Mouse (Mus musculus) megakaryocyte, embryonic 14.5 days (primary cell): ENCODE data around the gene Apeh. TPM values are rescaled to one million over a fixed set of nuclear protein-coding genes. Genes with fewer than 3 reads are reported as not detected.
A peak's percentile ranks its signal among the peaks of the same experiment; 100 is the strongest.

ENCODE experiments used
- H3K27me3 ChIP-seq: replicated peaks from 2 replicates; pipeline ENCODE3; 2012; ENCODE audit warnings: inconsistent platforms
- H3K36me3 ChIP-seq: replicated peaks from 2 replicates; pipeline ENCODE3; 2012; ENCODE audit warnings: low read length, inconsistent platforms, mixed read lengths
- H3K4me1 ChIP-seq: 2 replicates; pipeline ENCODE4 v1.6.1; 2012; ENCODE audit warnings: inconsistent platforms
- H3K4me3 ChIP-seq: replicated peaks from 2 replicates; pipeline ENCODE3; 2012; ENCODE audit warnings: moderate library complexity, mild to moderate bottlenecking, inconsistent platforms
- H3K9me3 ChIP-seq: 2 replicates; pipeline ENCODE4 v1.6.1; 2012; ENCODE audit warnings: inconsistent platforms
- FLI1 ChIP-seq: IDR thresholded peaks from 2 replicates; pipeline ENCODE4 v1.6.1; 2012; ENCODE audit warnings: low read length, inconsistent platforms, mixed read lengths
- GATA1 ChIP-seq: IDR thresholded peaks from 3 replicates; pipeline ENCODE4 v1.6.1; 2012; ENCODE audit warnings: mixed read lengths, low read length, inconsistent platforms, borderline replicate concordance
- polyA plus RNA-seq: library from polyadenylated mRNA; stranded (reverse); fragments of >175 nt; gene quantifications from 2 replicates; pipeline ENCODE4 v1.2.3, GENCODE M21; 2012; ENCODE audit warnings: low replicate concordance; ENCODE audit not compliant: insufficient read depth

Gene Apeh
- polyA plus RNA-seq, 1 experiment: 26.5 TPM

- Histone ChIP-seq H3K36me3 (no peaks in the 10 kb centered on the region), H3K4me3 (no peak overlapping the region), H3K27me3 (peaks cover 51% of the 10 kb centered on the region), H3K4me1 (peaks cover 21% of the 10 kb centered on the region), H3K9me3 (no peaks in the 10 kb centered on the region)
- no peak for TF ChIP-seq FLI1
- TF ChIP-seq GATA1: no peak
Observed at GRCm38 (mm10) chr9:108133478-108133877, 39.1 kb upstream of the Apeh start.

GRCm38 (mm10) chr9:108132373-108132772, 38.0 kb upstream of the Apeh start:
- Histone ChIP-seq H3K4me1 (peaks cover 21% of the 10 kb centered on the region), H3K27me3 (peaks cover 53% of the 10 kb centered on the region), H3K9me3 (no peaks in the 10 kb centered on the region), H3K36me3 (no peaks in the 10 kb centered on the region), H3K4me3 (no peak overlapping the region)
- no peak for TF ChIP-seq FLI1
- no peak for TF ChIP-seq GATA1

- TF ChIP-seq FLI1 (no peak), GATA1 (no peak)
- peaks cover 14% of the 10 kb centered on the region; the same call in 1 of the 2 replicates for H3K4me1 ChIP-seq
- peaks cover 50% of the 10 kb centered on the region for H3K27me3 ChIP-seq
- H3K36me3 ChIP-seq: no peaks in the 10 kb centered on the region
- H3K4me3 ChIP-seq: no peak overlapping the region
- no peaks in the 10 kb centered on the region for H3K9me3 ChIP-seq
Observed at GRCm38 (mm10) chr9:108131502-108131901, 37.1 kb upstream of the Apeh start.

GRCm38 (mm10) chr9:108129042-108129948, 34.9 kb upstream of the Apeh start:
- Histone ChIP-seq H3K27me3 (peaks cover 67% of the 10 kb centered on the region), H3K4me3 (no peak overlapping the region), H3K9me3 (no peaks in the 10 kb centered on the region), H3K36me3 (no peaks in the 10 kb centered on the region), H3K4me1 (peaks cover 18% of the 10 kb centered on the region; the same call in 1 of the 2 replicates)
- no peak for TF ChIP-seq FLI1
- TF ChIP-seq GATA1: no peak

- no peaks in the 10 kb centered on the region for H3K9me3 ChIP-seq
- TF ChIP-seq FLI1: no peak
- TF ChIP-seq GATA1: no peak
- no peak overlapping the region for H3K4me3 ChIP-seq
- peaks cover 65% of the 10 kb centered on the region for H3K27me3 ChIP-seq
- no peaks in the 10 kb centered on the region for H3K36me3 ChIP-seq
- H3K4me1 ChIP-seq: peaks cover 27% of the 10 kb centered on the region
Observed at GRCm38 (mm10) chr9:108128248-108128647, 33.8 kb upstream of the Apeh start.

- Histone ChIP-seq H3K4me3 (no peak overlapping the region), H3K4me1 (peaks cover 28% of the 10 kb centered on the region), H3K27me3 (peaks cover 66% of the 10 kb centered on the region), H3K36me3 (no peaks in the 10 kb centered on the region), H3K9me3 (no peaks in the 10 kb centered on the region)
- no peak for TF ChIP-seq GATA1
- TF ChIP-seq FLI1: no peak
Observed at GRCm38 (mm10) chr9:108126436-108127180, 32.2 kb upstream of the Apeh start.

- H3K9me3 ChIP-seq: no peaks in the 10 kb centered on the region
- H3K27me3 ChIP-seq: peaks cover 70% of the 10 kb centered on the region
- TF ChIP-seq FLI1: no peak
- TF ChIP-seq GATA1: no peak
- H3K36me3 ChIP-seq: no peaks in the 10 kb centered on the region
- H3K4me1 ChIP-seq: peaks cover 37% of the 10 kb centered on the region
- H3K4me3 ChIP-seq: no peak overlapping the region
Observed at GRCm38 (mm10) chr9:108125731-108126130, 31.3 kb upstream of the Apeh start.

- Histone ChIP-seq H3K4me3 (no peak overlapping the region), H3K4me1 (peaks cover 50% of the 10 kb centered on the region), H3K27me3 (peaks cover 58% of the 10 kb centered on the region), H3K9me3 (no peaks in the 10 kb centered on the region), H3K36me3 (no peaks in the 10 kb centered on the region)
- TF ChIP-seq GATA1 (no peak), FLI1 (no peak)
Observed at GRCm38 (mm10) chr9:108123916-108124315, 29.5 kb upstream of the Apeh start.

- H3K4me3 ChIP-seq: no peak overlapping the region
- H3K9me3 ChIP-seq: no peaks in the 10 kb centered on the region
- peaks cover 49% of the 10 kb centered on the region for H3K27me3 ChIP-seq
- TF ChIP-seq FLI1: no peak
- no peak for TF ChIP-seq GATA1
- H3K36me3 ChIP-seq: no peaks in the 10 kb centered on the region
- peaks cover 46% of the 10 kb centered on the region for H3K4me1 ChIP-seq
Observed at GRCm38 (mm10) chr9:108121170-108121969, 27.0 kb upstream of the Apeh start.

- peak overlapping the region; percentile 50 for H3K4me3 ChIP-seq
- no peaks in the 10 kb centered on the region for H3K9me3 ChIP-seq
- TF ChIP-seq GATA1: no peak
- no peak for TF ChIP-seq FLI1
- H3K36me3 ChIP-seq: no peaks in the 10 kb centered on the region
- peaks cover 46% of the 10 kb centered on the region for H3K4me1 ChIP-seq
- H3K27me3 ChIP-seq: peaks cover 49% of the 10 kb centered on the region
Observed at GRCm38 (mm10) chr9:108120671-108121070, 26.3 kb upstream of the Apeh start.
